Mouse (Mus musculus) limb, embryonic 12.5 days (tissue): Measurements from ENCODE around the gene Slc30a2. TPM values are rescaled to one million over a fixed set of nuclear protein-coding genes. Genes with fewer than 3 reads are reported as not detected.
"Not testable (repeated sequence)": the region's sequence is repeated elsewhere in the genome, so short reads cannot be mapped to it uniquely, and the experiment has no call there.

ENCODE experiments used
- ATAC-seq: fragments of 200-750 bp; cut with Nextera tagmentation; 2 replicates; pipeline ENCODE4 v1.8.0; 2017; ENCODE audit warnings: low read depth, moderate TSS enrichment; ENCODE audit not compliant: insufficient number of reproducible peaks, insufficient read depth, low FRiP score, low TSS enrichment
- H3K27ac ChIP-seq: fragments of 300-500 bp; sonication (generic); 2 replicates; pipeline ENCODE4 v1.5.1; 2016; ENCODE audit warnings: mild to moderate bottlenecking, moderate library complexity
- H3K27me3 ChIP-seq: fragments of 300-500 bp; sonication (generic); 2 replicates; pipeline ENCODE4 v1.6.1; 2016; ENCODE audit warnings: mild to moderate bottlenecking, moderate library complexity
- H3K36me3 ChIP-seq: fragments of 300-500 bp; sonication (generic); 2 replicates; pipeline ENCODE4 v1.6.1; 2016; ENCODE audit warnings: mild to moderate bottlenecking, moderate library complexity
- H3K4me1 ChIP-seq: fragments of 300-500 bp; sonication (generic); replicated peaks from 2 replicates; pipeline ENCODE4 v1.6.1; 2016
- H3K4me2 ChIP-seq: fragments of 300-500 bp; sonication (generic); 2 replicates; pipeline ENCODE4 v1.6.1; 2016; ENCODE audit warnings: mild to moderate bottlenecking, moderate library complexity
- H3K4me3 ChIP-seq: fragments of 300-500 bp; sonication (generic); replicated peaks from 2 replicates; pipeline ENCODE4 v1.5.1; 2016; ENCODE audit warnings: mild to moderate bottlenecking
- H3K9ac ChIP-seq: fragments of 300-500 bp; sonication (generic); replicated peaks from 2 replicates; pipeline ENCODE4 v1.6.1; 2016; ENCODE audit warnings: mild to moderate bottlenecking, moderate library complexity
- H3K9me3 ChIP-seq: fragments of 300-500 bp; sonication (generic); 2 replicates; pipeline ENCODE4 v1.6.1; 2016; ENCODE audit warnings: mild to moderate bottlenecking, moderate library complexity
- WGBS: fragments of 180-500 bp; shearing (Covaris S2); methylation state at CpG from one replicate; pipeline ENCODE4 v1.1.7; 2016; 5-methylcytosine and 5-hydroxymethylcytosine counted together
- polyA plus RNA-seq: library from polyadenylated mRNA; unstranded; fragments of >200 nt; fragmentation: Nextera tagmentation; extraction: Ambion mirVana; gene quantifications from 2 replicates; pipeline ENCODE4 v1.2.1, GENCODE M21; 2016

Slc30a2 gene
- polyA plus RNA-seq, 1 experiment from 2014 or later: 0.06 TPM

DNA sequence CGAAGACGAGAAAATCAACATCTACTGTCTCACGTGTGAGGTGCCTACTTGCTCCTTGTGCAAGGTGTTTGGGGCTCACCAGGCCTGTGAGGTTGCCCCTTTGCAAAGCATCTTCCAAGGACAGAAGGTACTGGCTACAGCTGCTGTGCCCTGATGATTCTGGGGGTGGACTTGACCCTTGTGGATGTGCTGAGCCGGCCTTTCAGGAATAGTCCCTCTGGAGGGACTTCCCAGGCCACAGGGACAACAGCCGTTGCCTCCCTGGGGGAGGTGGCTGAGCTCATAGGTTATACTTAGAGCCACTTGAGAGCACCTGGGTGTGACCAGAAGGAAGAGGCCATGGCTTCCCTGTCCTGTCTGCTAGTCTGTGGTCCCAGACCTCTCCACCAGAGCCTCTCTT, 23.3 kb upstream of the Slc30a2 start:
- Histone ChIP-seq H3K9ac (no peak overlapping the region), H3K4me3 (no peak overlapping the region), H3K4me2 (no peak overlapping the region), H3K27ac (no peak overlapping the region), H3K4me1 (peaks cover 9% of the 10 kb centered on the region), H3K36me3 (no peaks in the 10 kb centered on the region), H3K9me3 (peaks cover 4% of the 10 kb centered on the region; the same call in 1 of the 2 replicates), H3K27me3 (no peaks in the 10 kb centered on the region; the same call in 1 of the 2 replicates)
- no peak for ATAC-seq
- 80% methylated on average over 5 of the region's 5 CpGs for WGBS

DNA sequence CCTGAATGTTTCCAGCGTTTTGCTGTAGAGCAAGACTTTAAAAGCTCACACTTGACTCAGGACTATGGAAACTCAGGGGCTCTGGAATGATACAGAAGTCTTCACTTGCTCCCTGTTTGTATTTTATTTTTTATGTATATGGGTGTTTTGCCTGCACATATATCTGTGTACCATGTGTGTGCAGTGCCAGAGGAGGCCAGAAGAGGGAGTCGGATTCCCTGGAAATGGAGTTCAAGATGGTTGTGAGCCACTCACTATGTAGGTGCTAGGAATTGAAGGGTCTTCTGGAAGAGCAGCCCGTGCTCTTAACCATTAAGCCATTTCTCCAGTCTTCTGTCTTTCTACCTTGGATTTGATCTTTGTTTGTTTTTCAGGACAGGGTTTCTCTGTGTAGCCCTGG, 21.5 kb upstream of the Slc30a2 start:
- no peak overlapping the region for H3K4me2 ChIP-seq
- ATAC-seq: no peak
- 68% methylated on average over 3 of the region's 3 CpGs for WGBS

DNA sequence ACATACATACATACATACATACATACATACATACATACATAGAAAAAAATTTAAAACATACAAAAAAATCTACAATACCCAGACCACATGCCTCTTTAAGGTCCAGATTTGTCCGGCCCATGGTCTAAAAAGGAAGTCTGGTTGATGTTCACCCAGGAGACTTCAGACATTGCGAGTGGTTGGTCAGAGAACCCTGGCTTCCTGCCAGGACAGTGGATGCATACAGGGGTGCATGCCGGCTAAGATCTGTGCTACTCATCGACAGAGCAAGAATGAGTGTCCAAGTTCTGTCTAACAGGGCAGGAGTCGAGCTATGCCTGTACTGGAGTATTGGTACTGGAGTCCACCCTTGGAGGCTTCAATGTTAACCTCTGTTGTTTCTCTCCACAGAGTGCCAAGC, 18.3 kb upstream of the Slc30a2 start:
- H3K36me3 ChIP-seq: no peaks in the 10 kb centered on the region
- H3K4me1 ChIP-seq: no peaks in the 10 kb centered on the region
- peaks cover 4% of the 10 kb centered on the region; the same call in 1 of the 2 replicates for H3K9me3 ChIP-seq
- ATAC-seq: no peak
- H3K4me3 ChIP-seq: no peak overlapping the region
- no peak overlapping the region for H3K27ac ChIP-seq
- H3K27me3 ChIP-seq: no peaks in the 10 kb centered on the region; the same call in 1 of the 2 replicates
- H3K4me2 ChIP-seq: no peak overlapping the region
- WGBS: 71% methylated on average over 5 of the region's 5 CpGs
- H3K9ac ChIP-seq: no peak overlapping the region

More for the DNA sequence above, 21.5 kb upstream of the Slc30a2 start:
- H3K9ac ChIP-seq: no peak overlapping the region
- no peaks in the 10 kb centered on the region for H3K4me1 ChIP-seq
- no peaks in the 10 kb centered on the region for H3K36me3 ChIP-seq
- peaks cover 4% of the 10 kb centered on the region; the same call in 1 of the 2 replicates for H3K9me3 ChIP-seq
- H3K27me3 ChIP-seq: no peaks in the 10 kb centered on the region; the same call in 1 of the 2 replicates
- H3K4me3 ChIP-seq: no peak overlapping the region
- no peak overlapping the region for H3K27ac ChIP-seq

DNA sequence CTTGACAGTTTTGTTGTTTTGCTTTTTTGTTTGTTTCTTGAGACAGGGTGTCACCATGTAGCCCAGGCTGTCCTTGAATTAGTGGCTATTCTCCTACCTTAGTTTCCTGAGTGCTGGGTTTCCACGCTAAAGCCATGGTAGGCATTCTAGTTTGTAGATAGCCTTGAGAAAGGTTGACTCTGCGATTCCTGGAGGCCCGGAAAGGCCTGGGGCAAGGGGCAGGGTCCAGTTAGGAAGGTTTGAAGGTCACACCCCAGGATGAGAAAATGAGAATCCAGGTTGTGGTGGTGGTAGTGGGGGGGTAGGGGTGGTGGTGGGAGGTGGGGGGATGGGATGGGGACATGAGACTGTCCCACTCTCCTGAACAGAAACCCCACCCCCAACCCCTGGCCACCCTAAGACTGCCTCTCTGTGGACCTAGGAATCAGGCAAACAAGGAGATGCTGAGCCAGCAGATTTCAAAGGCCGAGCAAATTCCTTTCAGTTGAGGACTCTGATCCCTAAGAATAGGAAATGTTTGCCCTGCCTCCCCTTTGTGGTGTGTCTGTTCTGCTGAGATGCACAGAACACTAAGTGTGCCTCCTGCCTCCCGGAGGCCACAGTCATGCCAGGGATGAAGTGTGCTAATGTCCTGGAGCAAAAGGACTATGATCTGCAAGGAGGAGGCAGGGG, 16.0 kb upstream of the Slc30a2 start:
- Histone ChIP-seq H3K4me2 (no peak overlapping the region), H3K4me1 (no peaks in the 10 kb centered on the region), H3K36me3 (no peaks in the 10 kb centered on the region), H3K27me3 (no peaks in the 10 kb centered on the region; the same call in 1 of the 2 replicates), H3K4me3 (no peak overlapping the region), H3K27ac (no peak overlapping the region), H3K9me3 (no peaks in the 10 kb centered on the region), H3K9ac (no peak overlapping the region)
- 72% methylated on average over 5 of the region's 5 CpGs for WGBS
- ATAC-seq: no peak

DNA sequence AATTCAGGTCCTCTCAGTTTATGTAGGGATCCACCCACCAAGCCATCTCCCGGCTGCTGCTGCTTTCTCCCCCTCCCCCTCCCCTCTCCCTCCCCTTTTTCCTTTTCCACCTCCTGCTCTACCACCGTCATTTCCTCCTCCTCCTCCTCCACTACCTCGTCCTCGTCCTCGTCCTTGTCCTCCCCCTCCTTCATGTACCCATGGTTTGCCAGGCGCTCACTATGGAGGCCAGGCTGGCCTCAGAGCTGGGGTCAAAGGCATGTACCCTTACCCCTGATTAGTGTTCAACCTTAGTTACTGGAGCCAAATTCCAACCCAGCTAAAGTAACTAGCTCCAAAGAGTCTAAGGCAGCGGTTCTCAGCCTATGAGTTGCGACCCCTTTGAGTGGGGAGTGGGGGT, 14.8 kb upstream of the Slc30a2 start:
- Histone ChIP-seq H3K9ac (no peak overlapping the region), H3K9me3 (no peaks in the 10 kb centered on the region), H3K27me3 (no peaks in the 10 kb centered on the region; the same call in 1 of the 2 replicates), H3K36me3 (no peaks in the 10 kb centered on the region), H3K27ac (no peak overlapping the region), H3K4me3 (no peak overlapping the region), H3K4me2 (no peak overlapping the region), H3K4me1 (no peaks in the 10 kb centered on the region)
- no peak for ATAC-seq
- 56% methylated on average over 8 of the region's 8 CpGs for WGBS

DNA sequence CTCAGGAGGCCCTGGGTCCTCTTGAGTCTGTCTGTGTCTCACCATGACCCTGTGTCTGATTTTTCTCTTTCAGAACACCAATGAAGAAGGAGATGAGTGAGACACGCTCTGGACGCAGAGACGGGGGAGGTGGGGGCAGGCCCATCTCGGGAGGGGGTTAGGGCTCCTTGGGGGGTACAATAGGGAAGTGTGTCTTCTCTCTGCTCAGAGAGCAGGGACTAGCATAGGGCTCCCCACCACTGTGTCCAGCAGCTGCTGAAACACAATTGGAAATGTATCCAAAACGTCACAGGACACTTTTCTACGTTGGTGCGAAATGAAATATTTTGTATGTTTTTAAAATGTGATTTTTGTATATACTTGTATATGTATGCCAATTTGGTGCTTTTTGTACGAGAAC, 14.1 kb upstream of the Slc30a2 start:
- Histone ChIP-seq H3K9me3 (no peaks in the 10 kb centered on the region), H3K9ac (no peak overlapping the region), H3K4me3 (no peak overlapping the region), H3K4me2 (no peak overlapping the region), H3K4me1 (no peaks in the 10 kb centered on the region), H3K27ac (no peak overlapping the region), H3K36me3 (no peaks in the 10 kb centered on the region), H3K27me3 (no peaks in the 10 kb centered on the region; the same call in 1 of the 2 replicates)
- 91% methylated on average over 8 of the region's 8 CpGs for WGBS
- ATAC-seq: no peak

DNA sequence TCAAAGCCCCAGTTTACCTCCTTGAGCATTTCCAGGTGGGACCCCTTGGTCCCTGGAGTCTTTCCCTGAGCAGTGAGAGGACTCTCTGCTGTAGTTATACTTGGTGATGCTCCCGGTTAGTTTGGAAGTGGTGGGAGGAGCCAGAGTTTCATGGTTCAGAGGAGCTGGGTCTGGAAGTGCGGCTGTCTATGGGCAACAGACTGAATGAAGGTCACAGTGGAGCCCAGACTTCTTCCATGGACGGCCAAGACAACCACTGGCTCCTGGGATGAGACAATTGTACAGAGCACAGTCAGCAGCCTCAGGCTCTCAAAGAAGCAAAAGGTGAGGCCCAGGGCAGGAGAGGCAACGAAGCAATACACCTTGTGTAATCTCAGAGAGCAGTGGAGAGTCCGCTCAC, 12.7 kb upstream of the Slc30a2 start:
- no peaks in the 10 kb centered on the region for H3K4me1 ChIP-seq
- no peak overlapping the region for H3K9ac ChIP-seq
- H3K4me3 ChIP-seq: no peak overlapping the region
- no peaks in the 10 kb centered on the region for H3K9me3 ChIP-seq
- WGBS: 70% methylated on average over 5 of the region's 5 CpGs
- H3K27ac ChIP-seq: no peak overlapping the region
- H3K4me2 ChIP-seq: no peak overlapping the region
- no peak for ATAC-seq
- no peaks in the 10 kb centered on the region for H3K36me3 ChIP-seq
- H3K27me3 ChIP-seq: no peaks in the 10 kb centered on the region; the same call in 1 of the 2 replicates

DNA sequence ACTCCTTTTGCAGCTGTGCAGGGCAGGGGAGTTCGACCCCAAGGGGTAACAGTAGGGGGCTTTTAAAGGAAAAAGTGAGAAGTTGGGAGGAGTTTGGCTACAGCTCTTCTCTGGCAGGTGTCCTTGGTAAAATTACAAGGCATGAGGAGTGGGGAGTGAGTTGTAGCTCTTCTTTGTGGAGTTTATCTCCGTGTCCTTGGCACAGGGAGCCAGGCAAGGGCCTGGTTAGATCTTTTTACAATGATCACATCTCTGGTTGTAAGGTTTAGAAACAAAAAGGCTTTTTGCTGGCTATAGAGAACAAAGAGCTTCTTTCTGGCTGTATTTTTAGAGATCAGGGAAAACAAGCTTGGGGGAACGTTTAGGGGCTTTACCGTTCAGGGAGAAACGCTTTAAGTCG, 1.8 kb upstream of the Slc30a2 start:
- 70% methylated on average over 6 of the region's 6 CpGs for WGBS
- H3K27ac ChIP-seq, ATAC-seq, H3K4me3 ChIP-seq, H3K9me3 ChIP-seq, H3K4me2 ChIP-seq, H3K36me3 ChIP-seq, H3K9ac ChIP-seq: not testable (repeated sequence)
- peaks cover 12% of the 10 kb centered on the region for H3K4me1 ChIP-seq
- peaks cover 59% of the 10 kb centered on the region for H3K27me3 ChIP-seq

DNA sequence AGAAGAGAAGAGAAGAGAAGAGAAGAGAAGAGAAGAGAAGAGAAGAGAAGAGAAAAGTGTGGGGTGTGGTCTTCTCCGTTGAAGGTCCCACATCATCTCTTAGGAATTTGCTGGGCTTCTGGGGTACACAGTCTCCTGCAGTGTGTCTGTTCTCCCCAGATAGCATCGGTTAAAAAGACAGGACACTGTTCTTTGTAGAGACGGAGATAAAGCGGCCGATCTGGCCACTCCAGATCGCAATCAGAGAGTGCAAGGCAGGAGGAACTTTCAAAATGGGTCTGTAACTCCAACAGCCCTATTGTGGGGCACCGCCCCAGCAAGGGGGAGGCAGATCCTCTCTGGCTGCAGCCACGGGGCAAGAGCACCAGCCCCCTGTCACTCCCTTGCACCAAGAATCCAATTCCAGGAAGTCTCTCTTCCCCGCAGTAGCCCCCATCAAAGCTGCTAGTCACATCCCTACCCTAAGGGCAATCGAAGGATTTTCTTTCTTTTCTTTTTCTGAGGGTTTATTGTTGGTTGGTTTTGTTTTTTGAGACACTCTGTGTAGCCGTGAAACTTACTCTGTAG, 685 bp upstream of the Slc30a2 start:
- H3K27me3 ChIP-seq: peaks cover 70% of the 10 kb centered on the region
- peaks cover 12% of the 10 kb centered on the region for H3K4me1 ChIP-seq
- no peak overlapping the region for H3K4me2 ChIP-seq
- 0 out of 2 replicates have a peak, but pooled peaks cover 7% of the 10 kb centered on the region for H3K9me3 ChIP-seq
- WGBS: 35% methylated on average over 11 of the region's 11 CpGs
- H3K27ac ChIP-seq: no peak overlapping the region
- ATAC-seq: no peak
- no peak overlapping the region for H3K9ac ChIP-seq
- H3K4me3 ChIP-seq: no peak overlapping the region
- no peaks in the 10 kb centered on the region for H3K36me3 ChIP-seq

DNA sequence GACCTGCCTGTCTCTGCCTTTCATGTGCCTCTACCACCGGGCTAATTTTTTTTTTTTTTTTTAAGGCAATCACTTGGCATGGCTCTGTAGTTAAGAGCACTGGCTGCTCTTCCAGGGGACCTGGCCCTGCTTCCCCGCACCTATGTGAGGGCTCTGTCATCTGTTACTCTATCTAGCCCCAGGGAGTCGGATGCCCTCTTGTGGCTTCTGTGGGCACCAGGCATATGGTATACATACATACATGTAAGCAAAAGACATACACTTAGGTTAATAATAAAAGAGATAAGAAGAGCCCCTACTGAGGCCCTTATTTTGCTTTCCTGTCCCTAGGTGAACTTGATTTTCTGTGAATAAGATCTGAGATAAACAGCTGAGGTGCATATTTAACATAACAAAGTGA, 1.6 kb downstream of the Slc30a2 start:
- Histone ChIP-seq H3K9me3 (0 out of 2 replicates have a peak, but pooled peaks cover 3% of the 10 kb centered on the region), H3K36me3 (no peaks in the 10 kb centered on the region), H3K9ac (no peak overlapping the region), H3K4me1 (peaks cover 12% of the 10 kb centered on the region), H3K4me3 (no peak overlapping the region), H3K27me3 (peaks cover 77% of the 10 kb centered on the region), H3K4me2 (no peak overlapping the region), H3K27ac (no peak overlapping the region)
- 43% methylated on average over 3 of the region's 3 CpGs for WGBS
- no peak for ATAC-seq

DNA sequence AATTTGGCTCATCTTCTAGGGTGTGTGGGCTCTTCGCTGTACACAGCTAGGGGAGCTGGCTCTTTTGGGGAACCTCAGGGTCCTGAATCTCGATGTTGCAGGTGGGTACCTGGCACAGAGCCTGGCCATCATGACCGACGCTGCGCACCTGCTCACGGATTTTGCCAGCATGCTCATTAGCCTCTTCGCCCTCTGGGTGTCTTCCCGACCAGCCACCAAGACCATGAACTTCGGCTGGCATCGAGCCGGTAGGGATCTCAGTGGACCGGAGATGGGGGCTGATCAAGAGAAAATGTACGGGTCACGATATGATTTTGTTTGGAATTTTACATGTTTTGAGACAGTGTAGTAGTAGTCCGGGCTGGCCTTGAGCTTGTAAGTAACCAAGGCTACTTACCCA, 2.8 kb downstream of the Slc30a2 start:
- H3K27me3 ChIP-seq: peaks cover 70% of the 10 kb centered on the region
- peaks cover 12% of the 10 kb centered on the region for H3K4me1 ChIP-seq
- 92% methylated on average over 15 of the region's 15 CpGs for WGBS
- H3K9me3 ChIP-seq: 0 out of 2 replicates have a peak, but pooled peaks cover 2% of the 10 kb centered on the region
- H3K36me3 ChIP-seq: no peaks in the 10 kb centered on the region
- H3K4me3 ChIP-seq: no peak overlapping the region
- H3K9ac ChIP-seq: no peak overlapping the region
- H3K27ac ChIP-seq: no peak overlapping the region
- H3K4me2 ChIP-seq: no peak overlapping the region
- no peak for ATAC-seq
